Mouse (Mus musculus) lung, embryonic 15.5 days (tissue): ENCODE results near the gene Il15. TPM values are rescaled to one million over a fixed set of nuclear protein-coding genes. Genes with fewer than 3 reads are reported as not detected.

ENCODE experiments used
- ATAC-seq: fragments of 200-750 bp; cut with Nextera tagmentation; 2 replicates; pipeline ENCODE4 v1.8.0; 2017; ENCODE audit warnings: moderate number of reproducible peaks, borderline replicate concordance; ENCODE audit not compliant: low FRiP score, low TSS enrichment; ENCODE audit errors: extremely low read depth
- H3K27ac ChIP-seq: fragments of 300-500 bp; sonication (generic); 2 replicates; pipeline ENCODE4 v1.5.1; 2015; ENCODE audit warnings: moderate library complexity, mild to moderate bottlenecking, inconsistent platforms
- H3K27me3 ChIP-seq: fragments of 300-500 bp; sonication (generic); 2 replicates; pipeline ENCODE4 v1.6.1; 2015; ENCODE audit warnings: inconsistent platforms
- H3K36me3 ChIP-seq: fragments of 300-500 bp; sonication (generic); 2 replicates; pipeline ENCODE4 v1.6.1; 2015; ENCODE audit warnings: inconsistent platforms
- H3K4me1 ChIP-seq: fragments of 300-500 bp; sonication (generic); 2 replicates; pipeline ENCODE4 v1.6.1; 2015; ENCODE audit warnings: inconsistent platforms
- H3K4me2 ChIP-seq: fragments of 300-500 bp; sonication (generic); 2 replicates; pipeline ENCODE4 v1.6.1; 2015; ENCODE audit warnings: inconsistent platforms, mild to moderate bottlenecking, moderate library complexity
- H3K4me3 ChIP-seq: fragments of 300-500 bp; sonication (generic); 2 replicates; pipeline ENCODE4 v1.5.1; 2015; ENCODE audit warnings: mild to moderate bottlenecking, inconsistent platforms
- H3K9ac ChIP-seq: fragments of 300-500 bp; sonication (generic); 2 replicates; pipeline ENCODE4 v1.6.1; 2015; ENCODE audit warnings: inconsistent platforms
- H3K9me3 ChIP-seq: fragments of 300-500 bp; sonication (generic); 2 replicates; pipeline ENCODE4 v1.6.1; 2016; ENCODE audit warnings: inconsistent platforms
- WGBS: fragments of 180-500 bp; shearing (Covaris S2); methylation state at CpG from one replicate; pipeline ENCODE4 v1.1.7; 2015; 5-methylcytosine and 5-hydroxymethylcytosine counted together
- polyA plus RNA-seq: library from polyadenylated mRNA; unstranded; fragments of >200 nt; fragmentation: Nextera tagmentation; extraction: Ambion mirVana; gene quantifications from 2 replicates; pipeline ENCODE4 v1.2.1, GENCODE M21; 2015

Il15 gene
- polyA plus RNA-seq, 1 experiment from 2014 or later: 12.5 TPM

- ATAC-seq: no peak
- Histone ChIP-seq H3K27me3 (no peaks in the 10 kb centered on the region), H3K27ac (no peak overlapping the region), H3K4me1 (no peaks in the 10 kb centered on the region), H3K36me3 (no peaks in the 10 kb centered on the region), H3K9me3 (no peaks in the 10 kb centered on the region), H3K9ac (no peak overlapping the region), H3K4me2 (no peak overlapping the region), H3K4me3 (no peak overlapping the region)
- WGBS: 47% methylated on average over 1 of the region's 1 CpGs
Measured at GRCm38 (mm10) chr8:82351268-82351943, 51.6 kb downstream of the Il15 start.

- WGBS: 22% methylated on average over 2 of the region's 2 CpGs
- H3K36me3 ChIP-seq: no peaks in the 10 kb centered on the region
- peak; percentile 27; the same call in 1 of the 2 replicates for ATAC-seq
- no peaks in the 10 kb centered on the region for H3K4me1 ChIP-seq
- no peaks in the 10 kb centered on the region for H3K27me3 ChIP-seq
- H3K27ac ChIP-seq: 0 out of 2 replicates have a peak overlapping the region, but pooled peaks have one; percentile 34
- no peaks in the 10 kb centered on the region for H3K9me3 ChIP-seq
- no peak overlapping the region for H3K9ac ChIP-seq
- no peak overlapping the region for H3K4me3 ChIP-seq
- no peak overlapping the region for H3K4me2 ChIP-seq
Measured at GRCm38 (mm10) chr8:82349299-82349698, 53.7 kb downstream of the Il15 start.

GRCm38 (mm10) chr8:82346485-82346884 is 56.5 kb downstream of the Il15 start:
- H3K4me1 ChIP-seq: no peaks in the 10 kb centered on the region
- no peaks in the 10 kb centered on the region for H3K36me3 ChIP-seq
- H3K4me3 ChIP-seq: no peak overlapping the region
- H3K27me3 ChIP-seq: no peaks in the 10 kb centered on the region
- no peak for ATAC-seq
- WGBS: 52% methylated on average over 3 of the region's 3 CpGs
- H3K27ac ChIP-seq: peak overlapping the region; percentile 61
- no peak overlapping the region for H3K4me2 ChIP-seq
- H3K9me3 ChIP-seq: no peaks in the 10 kb centered on the region
- no peak overlapping the region for H3K9ac ChIP-seq

GRCm38 (mm10) chr8:82331675-82332234 is 71.3 kb downstream of the Il15 start:
- Histone ChIP-seq H3K9me3 (no peaks in the 10 kb centered on the region), H3K27ac (no peak overlapping the region), H3K4me3 (no peak overlapping the region), H3K9ac (no peak overlapping the region), H3K27me3 (no peaks in the 10 kb centered on the region), H3K4me1 (no peaks in the 10 kb centered on the region), H3K36me3 (no peaks in the 10 kb centered on the region), H3K4me2 (no peak overlapping the region)
- no peak for ATAC-seq
- WGBS: 84% methylated on average over 8 of the region's 8 CpGs

GRCm38 (mm10) chr8:82327986-82328652 is 74.9 kb downstream of the Il15 start:
- no peaks in the 10 kb centered on the region for H3K27me3 ChIP-seq
- H3K9me3 ChIP-seq: no peaks in the 10 kb centered on the region
- ATAC-seq: no peak
- no peak overlapping the region for H3K27ac ChIP-seq
- H3K9ac ChIP-seq: no peak overlapping the region
- no peaks in the 10 kb centered on the region for H3K36me3 ChIP-seq
- WGBS: 49% methylated on average over 2 of the region's 2 CpGs
- no peak overlapping the region for H3K4me2 ChIP-seq
- H3K4me1 ChIP-seq: no peaks in the 10 kb centered on the region
- no peak overlapping the region for H3K4me3 ChIP-seq

- ATAC-seq: no peak; the same call in 1 of the 2 replicates
- no peak overlapping the region for H3K4me2 ChIP-seq
Measured at GRCm38 (mm10) chr8:82326061-82326460, 77.0 kb downstream of the Il15 start.

GRCm38 (mm10) chr8:82325586-82325985 is 77.4 kb downstream of the Il15 start:
- Histone ChIP-seq H3K9ac (no peak overlapping the region), H3K36me3 (no peaks in the 10 kb centered on the region), H3K27ac (no peak overlapping the region), H3K27me3 (no peaks in the 10 kb centered on the region), H3K4me1 (no peaks in the 10 kb centered on the region), H3K4me3 (no peak overlapping the region), H3K9me3 (no peaks in the 10 kb centered on the region), H3K4me2 (no peak overlapping the region)
- ATAC-seq: no peak
- WGBS: 76% methylated on average over 6 of the region's 6 CpGs

More at GRCm38 (mm10) chr8:82326061-82326460, 77.0 kb downstream of the Il15 start:
- Histone ChIP-seq H3K36me3 (no peaks in the 10 kb centered on the region), H3K4me3 (no peak overlapping the region), H3K4me1 (no peaks in the 10 kb centered on the region), H3K9ac (no peak overlapping the region), H3K27me3 (no peaks in the 10 kb centered on the region), H3K27ac (no peak overlapping the region), H3K9me3 (no peaks in the 10 kb centered on the region)
- 67% methylated on average over 1 of the region's 1 CpGs for WGBS

GRCm38 (mm10) chr8:82317446-82317845 is 85.6 kb downstream of the Il15 start:
- Histone ChIP-seq H3K4me3 (no peak overlapping the region), H3K27me3 (no peaks in the 10 kb centered on the region), H3K36me3 (no peaks in the 10 kb centered on the region), H3K9me3 (no peaks in the 10 kb centered on the region), H3K4me2 (no peak overlapping the region), H3K9ac (no peak overlapping the region), H3K27ac (no peak overlapping the region), H3K4me1 (no peaks in the 10 kb centered on the region)
- WGBS: 53% methylated on average over 3 of the region's 3 CpGs
- ATAC-seq: no peak

- Histone ChIP-seq H3K27me3 (no peaks in the 10 kb centered on the region), H3K36me3 (no peaks in the 10 kb centered on the region), H3K4me1 (no peaks in the 10 kb centered on the region), H3K27ac (no peak overlapping the region), H3K9me3 (no peaks in the 10 kb centered on the region), H3K4me3 (no peak overlapping the region), H3K9ac (no peak overlapping the region), H3K4me2 (no peak overlapping the region)
- no peak for ATAC-seq
- 33% methylated on average over 1 of the region's 1 CpGs for WGBS
Measured at GRCm38 (mm10) chr8:82306424-82306823, 96.6 kb downstream of the Il15 start.

GRCm38 (mm10) chr8:82296256-82296655 is 106.8 kb downstream of the Il15 start:
- no peak overlapping the region for H3K4me3 ChIP-seq
- H3K27me3 ChIP-seq: no peaks in the 10 kb centered on the region
- ATAC-seq: no peak
- no peaks in the 10 kb centered on the region for H3K9me3 ChIP-seq
- H3K9ac ChIP-seq: no peak overlapping the region
- WGBS: 69% methylated on average over 2 of the region's 2 CpGs
- H3K36me3 ChIP-seq: no peaks in the 10 kb centered on the region
- H3K4me1 ChIP-seq: no peaks in the 10 kb centered on the region
- H3K4me2 ChIP-seq: no peak overlapping the region
- no peak overlapping the region for H3K27ac ChIP-seq

GRCm38 (mm10) chr8:82291659-82292058 is 111.4 kb downstream of the Il15 start:
- Histone ChIP-seq H3K9ac (no peak overlapping the region), H3K4me3 (no peak overlapping the region), H3K27ac (no peak overlapping the region), H3K36me3 (no peaks in the 10 kb centered on the region), H3K9me3 (no peaks in the 10 kb centered on the region), H3K4me2 (no peak overlapping the region), H3K4me1 (no peaks in the 10 kb centered on the region), H3K27me3 (no peaks in the 10 kb centered on the region)
- WGBS: 87% methylated on average over 5 of the region's 5 CpGs
- ATAC-seq: no peak

- no peaks in the 10 kb centered on the region for H3K36me3 ChIP-seq
- no peak overlapping the region for H3K27ac ChIP-seq
- no peaks in the 10 kb centered on the region for H3K9me3 ChIP-seq
- H3K9ac ChIP-seq: no peak overlapping the region
- ATAC-seq: no peak
- H3K4me3 ChIP-seq: no peak overlapping the region
- 85% methylated on average over 3 of the region's 3 CpGs for WGBS
- no peaks in the 10 kb centered on the region for H3K4me1 ChIP-seq
- H3K4me2 ChIP-seq: no peak overlapping the region
- H3K27me3 ChIP-seq: no peaks in the 10 kb centered on the region
Measured at GRCm38 (mm10) chr8:82285866-82286265, 117.2 kb downstream of the Il15 start.
